Mouse (Mus musculus) left cerebral cortex, postnatal 25 days (tissue): ENCODE data around the gene Phpt1. TPM values are rescaled to one million over a fixed set of nuclear protein-coding genes. Genes with fewer than 3 reads are reported as not detected.
A peak's percentile ranks its signal among the peaks of the same experiment; 100 is the strongest.
"Not testable (repeated sequence)": the region's sequence is repeated elsewhere in the genome, so short reads cannot be mapped to it uniquely, and the experiment has no call there.

ENCODE experiments used
- DNase-seq, 2 experiments: peaks; one replicate each; pipeline ENCODE4 v3.0.0; 2022; ENCODE audit warnings: low spot score in 2 of 2, mixed read lengths in 1 of 2
- intact Hi-C: fragments of 180-260 bp; cut with DNase I; formaldehyde crosslinking; loops from one replicate; pipeline ENCODE4 v1.15.1; 2025
- total RNA-seq, 2 experiments: library from RNA; stranded (reverse); gene quantifications; 2 replicates each; pipeline ENCODE4 v1.2.3; 2021

The Phpt1 gene
- total RNA-seq, 2 experiments from 2014 or later, result 73.8 to 74.3 TPM

DNA sequence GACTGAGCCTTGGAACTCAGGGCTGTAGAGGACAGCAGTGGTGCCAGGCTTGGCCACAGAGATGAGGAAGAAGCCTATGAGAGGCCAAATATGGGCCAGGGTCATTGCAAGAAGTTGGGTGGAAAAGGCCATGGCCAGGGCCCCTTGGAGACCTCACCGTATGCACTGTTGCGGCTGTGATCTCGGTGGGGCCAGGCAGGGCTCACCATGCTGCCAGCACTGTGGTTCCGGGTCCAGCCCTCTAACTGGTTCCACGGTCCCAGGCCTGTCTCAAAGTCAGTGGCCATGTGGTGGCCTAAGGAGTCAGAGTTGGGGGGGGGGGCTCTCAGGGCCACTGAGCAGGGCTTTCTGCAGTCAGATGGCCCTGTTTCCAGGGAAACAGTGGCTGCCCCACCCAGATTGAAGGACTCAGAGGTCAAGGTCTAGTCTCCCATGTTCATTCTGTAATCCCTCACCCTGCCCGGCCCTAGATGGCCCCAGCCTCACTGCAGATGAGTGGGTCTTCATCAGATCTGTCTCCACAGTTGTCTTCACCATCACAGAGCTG is 6.5 kb downstream of the Phpt1 start:
- DNase-seq, result no peak
- intact Hi-C loops, result no loop called here

DNA sequence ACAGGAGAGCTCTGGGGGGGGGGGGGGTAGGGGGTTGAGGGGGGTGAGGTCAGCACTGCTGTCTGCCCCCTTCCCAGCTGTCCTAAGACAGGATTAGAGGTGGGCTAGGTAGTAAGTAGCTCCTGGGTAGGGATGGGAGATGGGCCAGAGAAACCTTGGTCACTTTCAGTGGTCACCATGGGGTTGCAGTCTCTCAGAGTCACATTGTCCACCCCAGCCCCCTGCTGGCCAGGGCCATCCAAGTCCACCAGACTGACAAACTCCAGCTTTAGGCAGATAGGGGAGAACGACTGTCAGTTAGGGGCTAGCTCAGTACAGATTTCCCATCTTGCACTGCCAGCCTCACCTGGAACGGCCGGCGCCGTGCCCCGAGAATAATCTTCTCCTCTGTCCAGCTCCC is 8.5 kb downstream of the Phpt1 start:
- intact Hi-C loops, result no loop called here
- DNase-seq, result no peak

DNA sequence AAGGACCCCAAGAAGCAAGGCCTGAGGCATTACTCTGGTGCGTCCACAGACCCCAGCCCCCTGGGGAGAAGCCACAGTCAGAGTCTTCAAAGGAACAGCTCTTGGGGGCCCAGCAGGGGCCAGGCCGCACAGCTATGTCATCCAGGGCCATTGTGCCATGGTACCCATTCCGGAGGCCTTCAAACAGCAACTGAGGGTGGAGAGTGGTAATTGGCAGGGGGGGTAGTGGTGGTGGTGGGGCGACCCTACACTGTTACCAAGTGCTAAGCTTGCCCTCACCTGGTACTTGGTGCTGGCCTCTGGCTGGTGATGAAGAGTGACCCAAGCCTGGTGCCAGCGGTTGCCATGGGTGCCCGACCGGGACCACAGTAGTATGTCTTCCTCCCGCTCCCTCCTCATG is 9.3 kb downstream of the Phpt1 start:
- DNase-seq, result no peak
- intact Hi-C loops, result no loop called here

- intact Hi-C loops, result no loop called here
- DNase-seq, result no peak
These were observed 13.1 kb downstream of the Phpt1 start for GRCm38 (mm10) chr2:25561946-25562345.

- DNase-seq, result no peak
- intact Hi-C loops, result no loop called here
These were observed 14.5 kb downstream of the Phpt1 start for GRCm38 (mm10) chr2:25560551-25560950.

DNA sequence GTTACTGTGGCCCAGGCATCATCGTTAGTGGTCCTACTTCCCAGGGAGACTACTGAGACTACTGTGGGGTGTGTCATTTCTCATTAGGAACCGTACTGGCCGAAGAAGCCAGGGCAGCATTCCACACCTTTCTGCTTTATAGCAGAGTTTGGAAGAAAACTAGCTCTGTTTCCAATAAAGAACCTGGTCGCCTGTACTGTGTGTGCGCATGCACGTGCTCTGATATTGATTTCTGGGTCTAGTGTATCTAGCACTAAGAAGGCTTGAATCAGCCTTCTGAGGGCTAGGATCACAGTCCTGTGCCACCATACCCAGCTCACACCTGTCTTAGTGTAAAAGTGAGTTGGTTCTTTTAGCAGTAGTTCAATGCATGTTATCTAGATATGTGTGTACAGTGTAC is 16.2 kb downstream of the Phpt1 start:
- DNase-seq, result no peak
- intact Hi-C loops, result no loop called here

DNA sequence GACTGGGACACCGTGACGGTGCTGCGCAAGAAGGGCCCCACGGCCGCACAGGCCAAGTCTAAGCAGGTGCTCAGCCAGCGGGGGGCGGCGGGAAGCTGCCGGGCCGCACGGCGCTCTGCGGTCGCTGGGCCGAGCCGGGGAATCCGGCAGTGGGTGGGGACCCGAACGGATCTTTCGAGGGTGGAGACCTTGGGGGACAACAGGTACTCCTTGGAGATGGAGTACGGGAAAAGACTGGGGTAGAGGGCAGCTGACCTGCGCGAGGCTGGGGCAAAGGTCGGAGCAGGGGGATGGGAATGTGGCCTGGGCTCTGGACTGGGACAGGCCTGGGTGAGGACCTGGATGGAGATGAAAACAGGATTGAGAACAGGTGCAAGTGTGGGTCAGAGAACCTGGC is 17.1 kb downstream of the Phpt1 start:
- DNase-seq, result no peak
- intact Hi-C loops, result no loop called here

GRCm38 (mm10) chr2:25557221-25557963 is 17.6 kb downstream of the Phpt1 start, which contains the start of gene Edf1:
Gene Edf1 (plus strand): TSS chr2:25557847.
- DNase-seq, result peak; percentile 96 to 97
- intact Hi-C loops, result no loop called here

DNA sequence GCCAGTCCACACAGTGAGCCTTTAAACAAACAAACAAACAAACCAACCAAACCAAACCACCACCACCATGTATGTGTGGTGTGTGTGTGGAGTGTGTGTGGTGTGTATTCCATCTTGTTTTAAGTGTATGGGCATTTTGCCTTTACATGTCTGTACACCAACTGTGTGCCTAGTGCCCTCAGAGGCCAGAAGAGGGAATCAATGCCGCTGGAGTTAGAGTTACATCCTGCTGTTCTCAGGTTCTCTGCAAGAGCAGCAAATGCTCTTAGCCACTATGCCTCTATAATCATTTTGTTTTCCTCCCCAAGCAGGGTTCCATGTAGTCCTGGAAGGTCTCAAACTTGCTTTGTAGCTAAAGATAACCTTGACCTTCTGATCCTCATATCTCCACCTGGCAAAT is 18.7 kb downstream of the Phpt1 start:
- no peak for DNase-seq
- intact Hi-C loops, result no loop called here

- DNase-seq, intact Hi-C loops: not testable (repeated sequence)
These were observed 19.5 kb downstream of the Phpt1 start for GRCm38 (mm10) chr2:25555479-25555878.

DNA sequence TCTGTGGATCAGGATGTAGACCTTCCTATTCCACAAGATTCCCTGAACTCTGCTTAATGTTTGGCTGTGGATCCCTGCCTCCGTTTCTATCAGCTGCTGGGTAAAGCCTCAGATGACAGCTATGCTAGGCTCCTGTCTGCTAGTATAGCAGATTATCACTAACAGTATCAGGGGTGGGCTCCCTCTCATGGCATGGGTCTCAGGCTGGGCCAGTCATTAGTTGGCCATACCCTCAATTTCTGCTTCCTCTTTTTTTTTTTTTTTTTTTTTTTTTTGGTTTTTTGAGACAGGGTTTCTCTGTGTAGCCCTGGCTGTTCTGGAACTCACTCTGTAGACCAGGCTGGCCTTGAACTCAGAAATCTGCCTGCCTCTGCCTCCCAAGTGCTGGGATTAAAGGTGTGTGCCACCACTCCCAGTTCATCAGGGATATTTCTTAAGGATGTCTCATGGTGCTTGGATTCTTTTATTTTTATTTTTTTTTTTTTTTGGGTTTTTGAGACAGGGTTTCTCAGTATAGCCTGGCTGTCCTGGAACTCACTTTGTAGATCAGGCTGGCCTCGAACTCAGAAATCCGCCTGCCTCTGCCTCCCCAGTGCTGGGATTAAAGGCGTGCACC is 21.7 kb downstream of the Phpt1 start:
- intact Hi-C loops, DNase-seq: not testable (repeated sequence)

DNA sequence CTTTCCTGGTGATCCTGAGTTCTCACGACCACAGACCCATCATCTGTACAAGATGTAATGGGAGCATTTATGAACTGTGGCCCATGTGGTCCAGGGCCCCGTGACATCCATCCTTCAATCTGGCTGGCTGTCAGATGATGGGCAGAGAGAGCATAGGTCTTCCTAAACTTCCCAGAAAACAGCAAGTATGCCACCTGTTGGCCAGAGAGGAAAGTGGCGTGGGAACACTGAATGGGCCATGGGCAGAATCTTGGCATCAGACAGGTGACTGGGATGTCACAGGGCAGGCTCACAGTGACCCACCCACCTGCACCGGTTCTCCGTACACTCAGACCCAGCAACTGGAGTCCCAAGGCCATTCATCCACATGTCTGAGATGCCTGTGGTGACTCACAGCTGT is 23.8 kb downstream of the Phpt1 start:
- DNase-seq, result peak in 1 of 2 experiments; percentile 49
- intact Hi-C loops, result no loop called here

DNA sequence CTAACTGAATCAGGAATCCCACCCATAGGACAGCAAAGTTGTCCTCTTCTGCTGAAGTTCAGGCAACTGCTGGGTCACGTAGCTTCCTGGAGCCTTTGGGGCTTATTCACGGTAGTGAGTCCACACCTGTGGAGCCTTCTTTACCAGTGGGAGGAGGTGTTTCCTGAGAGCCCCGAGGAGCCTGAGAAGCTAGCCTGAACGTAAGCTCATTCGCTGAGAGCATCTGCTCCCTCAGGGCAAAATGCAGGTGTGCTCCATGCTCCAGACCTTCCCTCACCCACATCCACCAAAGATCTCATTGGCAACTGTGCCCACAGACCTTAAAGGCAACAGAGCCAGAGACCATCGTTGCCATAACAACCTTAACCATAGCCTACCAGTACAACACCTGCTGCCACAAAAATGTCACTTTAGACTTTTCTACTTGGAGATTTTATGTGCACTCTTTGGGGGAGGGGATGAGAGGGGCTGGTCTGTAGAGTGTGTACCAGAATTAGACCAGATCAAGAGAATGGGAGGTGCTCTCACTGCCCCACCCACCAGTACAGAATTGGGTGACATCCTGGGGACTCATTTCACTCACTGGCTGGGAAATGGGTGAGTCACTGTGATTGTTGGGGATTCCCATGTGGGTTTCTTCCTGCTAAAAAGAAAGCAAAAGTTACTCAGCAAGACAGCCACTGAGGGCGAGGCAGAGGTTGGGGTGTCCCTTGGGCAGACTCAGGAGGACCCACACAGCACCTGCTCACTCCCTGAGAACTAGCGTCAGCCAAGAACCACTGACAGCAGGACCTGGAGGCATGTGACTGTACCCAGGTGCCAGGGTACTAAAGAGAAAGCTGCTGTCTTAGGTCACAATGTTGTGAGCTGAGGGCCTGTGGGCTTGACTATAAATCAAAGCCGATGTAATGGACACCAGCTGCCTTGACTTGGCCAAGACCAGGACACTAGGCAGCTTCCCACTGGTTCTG is 25.7 kb downstream of the Phpt1 start:
- intact Hi-C loops, result no loop called here
- peak in 1 of 2 experiments; percentile 37 for DNase-seq

DNA sequence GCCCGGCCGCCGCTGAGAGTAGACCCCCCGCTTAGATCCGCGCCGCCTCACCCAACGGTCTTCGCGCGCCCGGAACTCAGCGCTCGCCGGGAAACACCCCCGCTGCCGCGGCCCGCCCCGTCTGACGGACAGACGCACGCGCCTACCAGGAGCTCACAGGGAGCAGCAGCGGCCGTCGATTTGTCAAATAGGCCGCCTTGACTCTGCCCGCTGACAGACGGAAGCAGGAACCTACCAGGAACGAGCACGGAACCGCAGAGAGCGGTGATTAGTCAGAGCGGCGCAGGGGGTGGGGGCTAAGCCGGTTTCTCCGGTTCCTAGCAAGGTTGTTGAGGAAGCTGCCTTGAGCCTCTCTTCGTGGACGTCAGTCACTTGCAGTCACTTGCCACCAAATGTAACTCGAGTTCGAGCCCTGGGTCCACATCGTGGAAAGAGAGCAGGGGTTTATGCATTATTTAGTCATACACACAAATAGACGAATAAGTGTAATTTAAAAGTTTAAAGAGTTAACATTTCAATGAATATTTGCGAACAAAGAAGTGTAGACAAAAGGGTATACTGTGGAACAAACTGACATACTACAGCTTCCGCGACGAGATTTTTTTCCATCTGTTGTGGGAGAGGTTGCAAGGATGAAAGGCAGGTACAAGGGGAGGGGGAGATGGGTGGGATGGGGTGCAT is 28.1 kb downstream of the Phpt1 start, which contains the start of gene Traf2:
Gene Traf2, minus strand, starts transcription at position 130 of the 681 bp plus-strand sequence.
- intact Hi-C loops, result no loop called here
- peak; percentile 99 for DNase-seq

GRCm38 (mm10) chr2:25545996-25546810 is 28.8 kb downstream of the Phpt1 start:
- intact Hi-C loops, result no loop called here
- DNase-seq, result peak; percentile 20 to 34

- DNase-seq, result no peak
- intact Hi-C loops, result no loop called here
These were observed 33.2 kb downstream of the Phpt1 start for GRCm38 (mm10) chr2:25541644-25542367.

GRCm38 (mm10) chr2:25540541-25540948 is 34.5 kb downstream of the Phpt1 start:
- no peak for DNase-seq
- intact Hi-C loops, result no loop called here

GRCm38 (mm10) chr2:25536531-25536930 is 38.5 kb downstream of the Phpt1 start:
- intact Hi-C loops, result no loop called here
- no peak for DNase-seq
